Comparison of ENCODE assay signal across 8 mouse cellular contexts in genomic region chr11:23496661-23497060, GRCm38 (mm10). TPM values are rescaled to one million over a fixed set of nuclear protein-coding genes. Genes with fewer than 3 reads are reported as not detected.
DNase-seq lines count a peak whose midpoint lies in the region; ATAC-seq lines count a peak whose summit lies in the region.

No protein-coding gene starts in this region.

- H3K4me2 ChIP-seq in heart, embryonic 14.5 days (ENCODE audit: low read length): peak overlapping the region; percentile 87
- H3K4me2 ChIP-seq in liver, embryonic 12.5 days: peak overlapping the region; percentile 86

- no peaks in the 10 kb centered on the region for H3K27me3 ChIP-seq in heart, embryonic 14.5 days (ENCODE audit: control insufficient read depth, insufficient read depth, low read length)
- peaks cover 3% of the 10 kb centered on the region; the same call in 1 of the 2 replicates for H3K27me3 ChIP-seq in liver, embryonic 12.5 days (replicated peaks)

- 61% methylated on average over 6 of the region's 6 CpGs for WGBS in heart, embryonic 14.5 days
- 55% methylated on average over 6 of the region's 6 CpGs for WGBS in liver, embryonic 12.5 days (ENCODE audit: insufficient replicate concordance)

- H3K4me1 ChIP-seq in heart, embryonic 14.5 days (ENCODE audit: control insufficient read depth in 2 of 2, insufficient read depth in 2 of 2, low read length in 2 of 2): peaks cover 5 to 18% of the 10 kb centered on the region in 2 experiments
- H3K4me1 ChIP-seq in liver, embryonic 12.5 days: peaks cover 36% of the 10 kb centered on the region

- H3K9me3 ChIP-seq in heart, embryonic 14.5 days (ENCODE audit: control insufficient read depth, low read length): no peaks in the 10 kb centered on the region
- H3K9me3 ChIP-seq in liver, embryonic 12.5 days (replicated peaks): no peaks in the 10 kb centered on the region

- peak overlapping the region; percentile 76 to 92 for H3K4me3 ChIP-seq in heart, embryonic 14.5 days (ENCODE audit: control insufficient read depth in 1 of 2, insufficient read depth in 1 of 2, low read depth in 1 of 2, low read length in 2 of 2)
- H3K4me3 ChIP-seq in liver, embryonic 12.5 days: peak overlapping the region; percentile 81

- no peak for ATAC-seq in heart, embryonic 14.5 days (ENCODE audit: insufficient number of reproducible peaks, insufficient read depth, low FRiP score, low read depth)
- ATAC-seq in liver, embryonic 12.5 days: no peak
- no peak for ATAC-seq in megakaryocyte progenitor cell, adult 5-6 weeks (replicated peaks; ENCODE audit: poor library complexity)

- H3K36me3 ChIP-seq in heart, embryonic 14.5 days (ENCODE audit: control insufficient read depth, insufficient read depth, low read length): peaks cover 49% of the 10 kb centered on the region
- H3K36me3 ChIP-seq in liver, embryonic 12.5 days: peaks cover 48% of the 10 kb centered on the region

- peak overlapping the region; percentile 98 for H3K9ac ChIP-seq in heart, embryonic 14.5 days (ENCODE audit: low read length)
- peak overlapping the region; percentile 95 for H3K9ac ChIP-seq in liver, embryonic 12.5 days

- DNase-seq in kidney, adult 18-20 months: peak; percentile 10
- no peak for DNase-seq in kidney, adult 9 months
- peak; percentile 8 for DNase-seq in c-Kit-negative CD71-positive TER-119-positive erythroid progenitor cells, embryonic 14.5 days (ENCODE audit: low read depth, low spot score)
- no peak for DNase-seq in embryo, embryonic 10 days (ENCODE audit: low spot score)
- DNase-seq in thymus, postnatal 0 days (ENCODE audit: low spot score): no peak

- H3K27ac ChIP-seq in heart, embryonic 14.5 days (replicated peaks in 1 of 2; ENCODE audit: control insufficient read depth in 1 of 2, insufficient read depth in 1 of 2, low read depth in 2 of 2, low read length in 2 of 2): peak overlapping the region in 1 of 2 experiments; percentile 98; a peak in 2 of 4 replicates
- H3K27ac ChIP-seq in liver, embryonic 12.5 days: 0 out of 2 replicates have a peak overlapping the region, but pooled peaks have one; percentile 92

RNA-seq across cellular contexts. Expression of gene Ahsa2, which starts 1.2 kb away (rescaled TPM):
- 50.9 and 54.2 TPM in 2 replicates for polyA plus RNA-seq in heart, embryonic 14.5 days (2014; fragmentation: Nextera tagmentation; extraction: Ambion mirVana)
- polyA plus RNA-seq in liver, embryonic 12.5 days (2016; fragmentation: Nextera tagmentation; extraction: Ambion mirVana): 44.5 and 51.0 TPM in 2 replicates
- total RNA-seq in megakaryocyte progenitor cell, adult 5-6 weeks (2015): 42.7 and 47.5 TPM in 2 replicates
- total RNA-seq in megakaryocyte progenitor cell, adult 5-6 weeks (2017): 49.6 and 71.1 TPM in 2 replicates
- polyA plus RNA-seq in thymus, postnatal 0 days (2015; fragmentation: Nextera tagmentation; extraction: Ambion mirVana): 29.1 and 33.0 TPM in 2 replicates

RNA-seq across cellular contexts. Expression of gene 1700093K21Rik, which starts 24.3 kb away (rescaled TPM):
- polyA plus RNA-seq in heart, embryonic 14.5 days (2014; fragmentation: Nextera tagmentation; extraction: Ambion mirVana): not detected in 2 replicates
- not detected in 2 replicates for polyA plus RNA-seq in liver, embryonic 12.5 days (2016; fragmentation: Nextera tagmentation; extraction: Ambion mirVana)
- total RNA-seq in megakaryocyte progenitor cell, adult 5-6 weeks (2015): 0.22 TPM in 1 of 2 replicates, not detected in the other
- not detected in 2 replicates for total RNA-seq in megakaryocyte progenitor cell, adult 5-6 weeks (2017)
- polyA plus RNA-seq in thymus, postnatal 0 days (2015; fragmentation: Nextera tagmentation; extraction: Ambion mirVana): 0.17 TPM in 1 of 2 replicates, not detected in the other

Comparison
In these comparisons a context has a peak if more than half of its experiments do, and no peak if none do; other contexts are left out.
1. DNase-seq: peak in kidney, adult 18-20 months (single experiment) and c-Kit-negative CD71-positive TER-119-positive erythroid progenitor cells, embryonic 14.5 days (single experiment); none in kidney, adult 9 months (single experiment), embryo, embryonic 10 days (single experiment) and thymus, postnatal 0 days (single experiment).